14 mouse cellular contexts compared by ENCODE assay signal in genomic region chr13:55255052-55255652, GRCm38 (mm10). TPM values are rescaled to one million over a fixed set of nuclear protein-coding genes. Genes with fewer than 3 reads are reported as not detected.
DNase-seq lines count a peak whose midpoint lies in the region; ATAC-seq lines count a peak whose summit lies in the region.
"Had no signal": no experiment of that assay in that cellular context is flagged by ENCODE, and none has a peak within 500 bp of the region (broad histone marks: within the 10 kb centered on the region; RNA-seq: fewer than 3 reads in every experiment).

No protein-coding gene starts in this region.

- no peak overlapping the region for H3K4me2 ChIP-seq in intestine, embryonic 16.5 days (ENCODE audit: low read depth, low read length)
- H3K4me2 ChIP-seq: hindbrain, embryonic 12.5 days; limb, embryonic 12.5 days had no signal

- 0 out of 2 replicates have a peak, but pooled peaks cover 2% of the 10 kb centered on the region for H3K4me1 ChIP-seq in intestine, embryonic 16.5 days (ENCODE audit: control insufficient read depth, insufficient read depth, low read length)
- H3K4me1 ChIP-seq: hindbrain, embryonic 12.5 days; limb, embryonic 12.5 days had no signal

- H3K27me3 ChIP-seq in intestine, embryonic 16.5 days (replicated peaks; ENCODE audit: control insufficient read depth, insufficient read depth, low read length): no peaks in the 10 kb centered on the region
- H3K27me3 ChIP-seq: hindbrain, embryonic 12.5 days; limb, embryonic 12.5 days had no signal

- H3K4me3 ChIP-seq in intestine, embryonic 16.5 days (ENCODE audit: low read length): no peak overlapping the region
- H3K4me3 ChIP-seq: hindbrain, embryonic 12.5 days; limb, embryonic 12.5 days; myocyte had no signal

- H3K9me3 ChIP-seq in intestine, embryonic 16.5 days (ENCODE audit: control insufficient read depth, low read length): no peaks in the 10 kb centered on the region
- H3K9me3 ChIP-seq: hindbrain, embryonic 12.5 days; limb, embryonic 12.5 days had no signal

- 54% methylated on average over 3 of the region's 3 CpGs for WGBS in intestine, embryonic 16.5 days

- H3K27ac ChIP-seq in intestine, embryonic 16.5 days (ENCODE audit: low read length): no peak overlapping the region
- H3K27ac ChIP-seq: hindbrain, embryonic 12.5 days; limb, embryonic 12.5 days had no signal

- no peak overlapping the region for H3K9ac ChIP-seq in intestine, embryonic 16.5 days (ENCODE audit: low read depth, low read length)
- H3K9ac ChIP-seq: hindbrain, embryonic 12.5 days; limb, embryonic 12.5 days had no signal

- peaks cover 3% of the 10 kb centered on the region; the same call in 1 of the 2 replicates for H3K36me3 ChIP-seq in intestine, embryonic 16.5 days (ENCODE audit: control insufficient read depth, insufficient read depth, low read length)

- DNase-seq in kidney, postnatal 25 days: peak; percentile 18 to 42
- no peak for DNase-seq in kidney, postnatal 10 days
- DNase-seq in MEL-GATA-1-ER (ENCODE audit: extremely low read depth, low read depth): peak; percentile 43
- DNase-seq in thymus, postnatal 4 days: peak; percentile 36
- no peak for DNase-seq in layer of hippocampus, adult 8-10 months (ENCODE audit: low spot score in 2 of 2)
- no peak for DNase-seq in gastrocnemius, postnatal 4 days (ENCODE audit: low spot score in 2 of 2)
- DNase-seq: cerebellum, adult 18-20 months; gastrocnemius, postnatal 25 days; lung, adult 2 months; right cerebral cortex, postnatal 14 days had no signal

- ATAC-seq in intestine, embryonic 16.5 days: peak; percentile 84

RNA-seq across cellular contexts. Expression of gene Nsd1, which starts 45.6 kb away (rescaled TPM):
- 33.1 and 37.1 TPM in 2 replicates for polyA plus RNA-seq in intestine, embryonic 16.5 days (2015; fragmentation: Nextera tagmentation; extraction: Ambion mirVana)
- 100 to 1,000 TPM; 107 to 141 (median 129) TPM for total RNA-seq in layer of hippocampus, adult 8-10 months (2022)
- 100 to 1,000 TPM; 114 to 127 TPM for total RNA-seq in gastrocnemius, postnatal 4 days (2021)

Comparison
In these comparisons a context has a peak if more than half of its experiments do, and no peak if none do; other contexts are left out.
1. DNase-seq: peak in kidney, postnatal 25 days (2 of 2), MEL-GATA-1-ER (single experiment) and thymus, postnatal 4 days (single experiment); none in kidney, postnatal 10 days (single experiment), layer of hippocampus, adult 8-10 months (0 of 2) and gastrocnemius, postnatal 4 days (0 of 2).